ENCODE assay signal across 8 mouse cellular contexts in the genomic region with DNA sequence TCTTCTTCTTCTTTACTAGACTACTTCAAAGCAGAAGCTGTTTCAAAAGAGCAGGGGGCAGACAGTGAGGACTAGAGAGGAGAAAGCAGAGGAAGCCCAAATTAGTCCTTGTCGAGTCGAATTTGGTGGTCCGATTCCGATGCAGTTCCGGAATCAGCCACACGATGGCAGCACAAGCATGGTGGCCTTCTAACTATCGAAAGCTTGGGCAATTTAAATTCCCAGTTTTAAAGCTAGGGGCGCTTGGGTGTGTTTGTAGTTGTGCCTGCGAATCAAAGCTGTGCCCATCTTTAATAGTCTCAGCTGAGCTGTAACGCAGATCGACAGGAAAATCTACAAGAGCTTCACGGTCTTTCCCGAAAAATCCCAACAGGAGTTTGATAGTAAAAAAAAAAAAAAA.
DNase-seq lines count a peak whose midpoint lies in the region; ATAC-seq and TF ChIP-seq lines count a peak whose summit lies in the region.

No protein-coding gene starts in this region.

- H3K36me3 ChIP-seq in ES-Bruce4 (ENCODE audit: control insufficient read depth, insufficient read depth, low read length, poor library complexity, severe bottlenecking) = no peaks in the 10 kb centered on the region
- H3K36me3 ChIP-seq in forebrain, embryonic 14.5 days (ENCODE audit: control insufficient read depth, insufficient read depth, low read length) = no peaks in the 10 kb centered on the region
- H3K36me3 ChIP-seq in lung, embryonic 14.5 days (ENCODE audit: insufficient read depth) = no peaks in the 10 kb centered on the region

- peaks cover 1% of the 10 kb centered on the region for H3K27me3 ChIP-seq in ES-Bruce4 (ENCODE audit: control insufficient read depth, insufficient read depth, low read length, poor library complexity, severe bottlenecking)
- H3K27me3 ChIP-seq in forebrain, embryonic 14.5 days (replicated peaks; ENCODE audit: control insufficient read depth, insufficient read depth, low read length) = no peaks in the 10 kb centered on the region
- no peaks in the 10 kb centered on the region for H3K27me3 ChIP-seq in lung, embryonic 14.5 days (ENCODE audit: insufficient read depth, low read length)

- peak; percentile 84 for ATAC-seq in forebrain, embryonic 14.5 days
- ATAC-seq in lung, embryonic 14.5 days (ENCODE audit: insufficient read depth) = peak; percentile 67; the same call in 1 of the 2 replicates

- H3K4me3 ChIP-seq in ES-Bruce4 (ENCODE audit: low read depth, low read length) = no peak overlapping the region
- H3K4me3 ChIP-seq in forebrain, embryonic 14.5 days (ENCODE audit: low read depth, low read length) = peak overlapping the region; percentile 32
- H3K4me3 ChIP-seq in lung, embryonic 14.5 days (ENCODE audit: low read depth, low read length) = peak overlapping the region; percentile 35
- H3K4me3 ChIP-seq in olfactory bulb, adult 2 months (ENCODE audit: insufficient read depth, low read depth, low read length) = no peak overlapping the region

- TF ChIP-seq POLR2A in ES-Bruce4 (IDR thresholded peaks at IDR 0.05; ENCODE audit: insufficient read depth, low read length) = no peak
- no peak for TF ChIP-seq POLR2A in olfactory bulb, adult 2 months (IDR thresholded peaks at IDR 0.05; ENCODE audit: insufficient read depth, low read depth, low read length)

- DNase-seq in c-Kit-positive CD71-positive TER-119-negative erythroid progenitor cells, embryonic 14.5 days (ENCODE audit: low read depth) = peak; percentile 51
- DNase-seq in forebrain, embryonic 14.5 days (ENCODE audit: low spot score) = peak; percentile 95
- peak; percentile 88 to 95 for DNase-seq in heart, postnatal 14 days
- DNase-seq in large intestine, adult 2 months (ENCODE audit: low read depth, low spot score) = peak; percentile 73
- DNase-seq in lung, embryonic 14.5 days = peak; percentile 98
- peak; percentile 52 to 62 for DNase-seq in thymus, adult 18-20 months

- peaks cover 2% of the 10 kb centered on the region for H3K4me1 ChIP-seq in ES-Bruce4 (ENCODE audit: control insufficient read depth, insufficient read depth, low read length)
- peaks cover 2% of the 10 kb centered on the region; the same call in 1 of the 2 replicates for H3K4me1 ChIP-seq in forebrain, embryonic 14.5 days (ENCODE audit: control insufficient read depth, insufficient read depth, low read length)
- H3K4me1 ChIP-seq in lung, embryonic 14.5 days (ENCODE audit: insufficient read depth) = 0 out of 2 replicates have a peak, but pooled peaks cover 4% of the 10 kb centered on the region
- H3K4me1 ChIP-seq in olfactory bulb, adult 2 months (ENCODE audit: control insufficient read depth, insufficient read depth, low read length) = peaks cover 8% of the 10 kb centered on the region; the same call in 1 of the 2 replicates

- TF ChIP-seq EP300 in ES-Bruce4 (IDR thresholded peaks at IDR 0.05; ENCODE audit: insufficient read depth, low read depth, low read length) = no peak

- no peaks in the 10 kb centered on the region for H3K9me3 ChIP-seq in ES-Bruce4 (replicated peaks; ENCODE audit: control insufficient read depth, insufficient read depth, low read length, poor library complexity, severe bottlenecking)
- H3K9me3 ChIP-seq in forebrain, embryonic 14.5 days (replicated peaks; ENCODE audit: control insufficient read depth, low read length) = no peaks in the 10 kb centered on the region
- no peaks in the 10 kb centered on the region for H3K9me3 ChIP-seq in lung, embryonic 14.5 days (ENCODE audit: low read depth, low read length)

- 3% methylated on average over 13 of the region's 13 CpGs for WGBS in forebrain, embryonic 14.5 days
- 3% methylated on average over 13 of the region's 13 CpGs for WGBS in large intestine, adult 2 months
- WGBS in lung, embryonic 14.5 days = 5% methylated on average over 13 of the region's 13 CpGs
- 2% methylated on average over 13 of the region's 13 CpGs for WGBS in olfactory bulb, adult 2 months

- H3K9ac ChIP-seq in ES-Bruce4 (ENCODE audit: low read depth, poor library complexity, severe bottlenecking) = no peak overlapping the region
- no peak overlapping the region; the same call in 1 of the 2 replicates for H3K9ac ChIP-seq in forebrain, embryonic 14.5 days (ENCODE audit: low read length)
- no peak overlapping the region; the same call in 1 of the 2 replicates for H3K9ac ChIP-seq in lung, embryonic 14.5 days

- TF ChIP-seq CTCF in ES-Bruce4 (IDR thresholded peaks at IDR 0.05; ENCODE audit: low read depth, low read length) = peak; percentile 91
- TF ChIP-seq CTCF in lung, embryonic 14.5 days (IDR thresholded peaks at IDR 0.05; ENCODE audit: low read depth) = peak; percentile 99
- TF ChIP-seq CTCF in olfactory bulb, adult 2 months (IDR thresholded peaks at IDR 0.05; ENCODE audit: insufficient read depth, low read depth, low read length) = peak; percentile 96

- peak overlapping the region; percentile 64 for H3K4me2 ChIP-seq in forebrain, embryonic 14.5 days (ENCODE audit: low read length)
- H3K4me2 ChIP-seq in lung, embryonic 14.5 days = peak overlapping the region; percentile 66

- intact Hi-C loops in heart, postnatal 14 days (cut with DNase I) = loop anchor here (5.0 kb wide), 2 partner anchors 240 to 260 kb away; no protein-coding TSS in a partner anchor

- H3K27ac ChIP-seq in ES-Bruce4 (ENCODE audit: insufficient read depth, low read length) = no peak overlapping the region
- 0 out of 2 replicates have a peak overlapping the region, but pooled peaks have one; percentile 67 for H3K27ac ChIP-seq in forebrain, embryonic 14.5 days (ENCODE audit: low read depth, low read length)
- no peak overlapping the region; the same call in 1 of the 2 replicates for H3K27ac ChIP-seq in lung, embryonic 14.5 days (ENCODE audit: low read depth)
- no peak overlapping the region for H3K27ac ChIP-seq in olfactory bulb, adult 2 months (ENCODE audit: insufficient read depth, low read depth, low read length)

Comparison
In these comparisons a context has a peak if more than half of its experiments do, and no peak if none do; other contexts are left out.
1. H3K4me3 ChIP-seq: peak in forebrain, embryonic 14.5 days (single experiment) and lung, embryonic 14.5 days (single experiment); none in ES-Bruce4 (single experiment) and olfactory bulb, adult 2 months (single experiment).
2. Peak in every context shown above with its lines, with median percentiles within 50 percentile points of each other: CTCF ChIP-seq and DNase-seq.